Mouse (Mus musculus) retina, adult 2 months (tissue): ENCODE results near the gene Sap30bp.

Experiments used
- DNase-seq: peaks from one replicate; pipeline ENCODE4 v3.0.0-alpha.2; 2012; ENCODE audit warnings: low read depth, low spot score

Sap30bp gene

DNA sequence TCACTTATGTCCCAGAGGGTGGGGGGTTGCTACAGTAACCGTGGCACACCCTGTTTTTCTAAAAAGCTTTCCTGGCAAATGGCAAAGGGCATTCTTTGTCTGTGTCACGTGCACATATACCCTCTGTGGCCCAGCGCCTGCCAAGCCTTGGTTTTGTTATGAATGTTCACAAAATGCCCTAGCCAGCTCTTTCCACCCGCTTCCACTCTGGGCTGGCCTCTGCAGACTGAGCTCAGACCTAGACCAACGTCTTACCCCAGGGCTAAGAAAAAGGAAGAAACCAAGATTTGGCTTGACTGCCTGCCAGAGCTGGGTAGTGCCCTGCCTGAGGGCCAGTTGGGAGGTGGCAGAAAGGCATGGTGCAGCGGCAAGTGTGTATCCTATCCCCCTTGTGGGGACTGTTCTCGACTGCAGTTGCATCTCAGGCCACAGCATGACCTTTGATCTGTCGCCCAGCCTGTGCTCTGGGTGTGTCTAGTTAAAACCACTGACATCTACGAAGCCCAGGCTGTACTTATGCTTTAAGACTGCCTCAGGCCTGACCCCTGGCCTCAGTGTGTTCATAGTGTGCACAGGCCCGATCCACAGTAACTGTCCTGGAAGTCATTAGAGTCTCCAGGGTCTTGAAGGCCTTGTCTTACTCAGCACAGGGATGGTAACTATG, 22.2 kb downstream of the Sap30bp start:
- no peak for DNase-seq

DNA sequence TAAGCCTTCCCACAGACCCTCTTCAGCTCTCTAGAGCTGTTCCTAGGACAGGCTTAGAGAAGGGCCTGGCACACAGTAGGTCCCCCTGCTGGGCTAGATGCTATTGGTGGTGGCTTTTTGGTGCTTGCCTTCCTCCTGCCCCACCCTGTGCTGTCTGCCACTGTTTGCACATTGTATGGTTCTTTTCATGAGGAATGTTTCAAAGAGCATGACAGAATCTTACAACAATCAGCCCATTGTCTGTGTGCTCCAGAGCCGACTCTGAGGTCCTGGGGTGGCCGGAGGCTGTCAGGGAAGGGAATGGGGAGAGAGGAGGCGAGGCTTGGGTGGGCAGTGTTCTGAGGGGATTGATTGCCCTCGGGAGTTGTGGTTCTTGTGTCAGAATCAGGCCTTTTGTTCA, 23.4 kb downstream of the Sap30bp start:
- DNase-seq = no peak

DNA sequence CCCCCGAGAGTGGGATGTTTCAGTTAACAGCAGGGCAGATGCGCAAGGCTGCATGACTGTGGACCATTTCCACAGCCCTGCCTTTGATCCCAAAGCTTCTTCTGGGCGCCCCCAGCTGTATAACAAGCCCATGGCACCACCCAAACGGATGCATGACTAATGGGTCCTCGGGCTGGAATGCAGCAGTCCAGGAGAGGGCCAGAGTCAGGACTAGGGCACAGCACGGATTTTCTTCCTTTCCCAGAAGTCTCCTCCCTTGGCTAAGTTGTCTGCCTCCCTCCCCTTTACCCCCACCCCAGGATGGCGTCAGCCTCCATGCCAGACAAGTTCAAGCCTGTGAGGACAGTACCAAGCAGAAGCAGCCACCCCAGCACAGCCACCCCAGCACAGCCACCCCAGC, 24.9 kb downstream of the Sap30bp start:
- no peak for DNase-seq

DNA sequence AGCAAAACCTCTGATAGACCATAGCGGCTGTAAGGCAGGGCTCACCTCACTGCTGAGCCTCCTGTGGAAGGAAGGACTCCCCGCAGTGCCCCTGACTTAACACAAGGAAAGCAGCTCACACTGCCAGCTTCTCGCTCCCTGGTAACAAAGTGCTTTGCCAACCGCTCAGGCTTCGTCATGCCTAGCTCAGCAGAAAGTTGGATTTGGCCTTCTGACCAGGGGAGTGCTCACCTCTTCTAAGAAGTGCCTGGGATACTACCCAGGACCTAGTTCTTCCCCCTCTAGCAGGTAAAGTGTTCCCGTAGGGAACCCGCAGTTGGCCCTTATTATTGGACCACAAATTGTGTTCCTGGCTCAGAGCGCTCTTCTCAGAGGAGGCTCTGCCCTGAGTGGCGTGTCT, 25.9 kb downstream of the Sap30bp start:
- DNase-seq = no peak

DNA sequence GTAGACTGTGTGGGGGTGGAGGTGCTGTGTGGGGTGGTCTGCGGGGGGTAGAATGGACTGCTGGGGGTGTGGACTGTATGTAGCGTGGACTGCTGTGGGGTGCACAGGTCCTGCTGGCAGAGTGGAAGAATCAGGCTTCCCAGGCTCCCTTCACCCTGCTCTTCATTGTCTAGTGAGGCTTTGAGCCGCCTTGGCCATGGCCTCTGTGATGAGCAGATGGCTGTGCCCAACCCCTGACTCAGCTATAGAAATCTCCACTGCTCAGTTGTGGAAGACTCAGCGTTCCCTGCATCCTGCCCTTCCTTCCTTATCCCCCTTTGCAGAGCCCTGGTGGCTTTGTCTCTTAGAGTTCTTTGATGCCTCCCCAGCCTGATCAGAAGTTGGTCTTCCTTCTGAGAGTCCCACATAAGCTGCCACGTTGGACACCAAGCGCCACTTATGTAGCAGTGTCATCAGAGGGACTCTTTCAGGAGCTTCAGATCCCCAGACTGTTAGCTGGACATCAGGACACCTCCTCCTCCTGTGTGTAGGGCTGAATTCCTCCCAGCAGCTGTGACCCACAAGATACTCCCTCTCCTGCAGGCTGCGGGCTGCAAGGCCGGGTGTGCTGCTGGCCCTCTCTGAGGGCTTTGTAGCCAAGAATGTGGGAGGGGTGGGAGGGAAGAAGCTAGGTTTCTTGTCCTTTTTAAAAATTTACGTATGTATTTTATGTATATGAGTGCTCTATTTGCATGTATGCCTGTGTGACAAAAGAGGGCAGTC, 29.8 kb downstream of the Sap30bp start:
- no peak for DNase-seq

DNA sequence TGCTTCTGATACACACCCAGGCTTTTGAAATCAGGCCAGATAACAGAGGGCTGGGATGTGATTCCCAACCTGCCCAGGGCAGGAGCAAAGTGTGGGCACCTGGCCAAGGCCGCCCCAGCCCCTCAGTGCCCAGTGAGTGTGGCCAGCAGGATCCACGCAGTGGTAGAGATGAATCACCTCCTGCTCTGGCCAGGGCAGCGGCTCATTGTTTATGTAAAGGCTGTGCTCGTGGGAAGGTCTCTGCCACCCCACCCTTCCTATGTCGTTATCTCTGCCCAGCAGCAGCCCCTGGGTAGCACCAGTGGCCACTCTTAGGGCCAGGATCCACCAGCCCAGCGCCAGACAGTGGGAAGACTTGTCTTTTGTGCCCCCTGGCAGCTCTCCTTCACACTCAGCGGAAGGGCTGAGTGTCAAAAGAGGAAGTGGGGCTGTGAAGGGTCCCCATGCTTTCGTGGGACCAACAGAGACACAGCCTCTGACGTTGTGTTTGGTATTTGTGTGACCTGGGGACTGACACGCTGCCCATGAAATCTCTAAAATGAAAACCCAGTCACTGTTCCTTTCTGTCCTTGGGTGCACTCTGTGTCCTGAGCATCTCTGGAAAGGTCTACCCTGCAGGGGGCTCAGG, 32.0 kb downstream of the Sap30bp start:
- DNase-seq = no peak

DNA sequence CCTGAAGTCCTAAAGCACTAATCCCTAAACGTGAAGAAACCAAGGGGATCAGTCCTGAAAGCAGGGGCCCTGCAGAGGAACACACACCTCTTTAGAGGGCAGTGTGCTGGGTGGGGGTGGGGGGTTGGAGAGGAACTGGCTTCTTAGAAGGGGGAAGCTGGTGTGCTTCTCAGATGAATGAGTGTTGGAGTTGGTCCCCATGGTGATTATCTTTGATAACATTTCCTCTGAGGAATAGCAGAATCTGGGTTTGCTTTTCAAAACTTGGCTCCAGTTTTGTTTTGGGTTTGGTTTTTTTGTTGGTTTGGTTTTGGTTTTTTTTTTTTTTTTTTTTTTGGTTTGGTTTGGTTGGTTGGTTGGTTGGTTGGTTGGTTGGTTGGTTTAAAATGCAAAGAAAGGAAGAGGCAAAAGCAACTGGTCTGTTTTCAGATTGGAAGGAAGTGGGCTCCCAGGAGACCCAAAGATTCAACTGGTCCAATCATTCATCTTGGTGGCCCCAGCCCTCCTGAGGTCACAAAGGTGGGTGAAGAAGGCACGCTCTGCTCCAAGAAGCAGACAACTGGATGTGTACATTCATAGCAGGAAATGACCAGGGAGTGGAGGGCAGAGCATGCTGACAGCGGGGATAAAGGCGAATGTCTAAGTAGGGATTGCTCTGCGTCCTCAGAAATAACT, 35.8 kb downstream of the Sap30bp start:
- DNase-seq = no peak

DNA sequence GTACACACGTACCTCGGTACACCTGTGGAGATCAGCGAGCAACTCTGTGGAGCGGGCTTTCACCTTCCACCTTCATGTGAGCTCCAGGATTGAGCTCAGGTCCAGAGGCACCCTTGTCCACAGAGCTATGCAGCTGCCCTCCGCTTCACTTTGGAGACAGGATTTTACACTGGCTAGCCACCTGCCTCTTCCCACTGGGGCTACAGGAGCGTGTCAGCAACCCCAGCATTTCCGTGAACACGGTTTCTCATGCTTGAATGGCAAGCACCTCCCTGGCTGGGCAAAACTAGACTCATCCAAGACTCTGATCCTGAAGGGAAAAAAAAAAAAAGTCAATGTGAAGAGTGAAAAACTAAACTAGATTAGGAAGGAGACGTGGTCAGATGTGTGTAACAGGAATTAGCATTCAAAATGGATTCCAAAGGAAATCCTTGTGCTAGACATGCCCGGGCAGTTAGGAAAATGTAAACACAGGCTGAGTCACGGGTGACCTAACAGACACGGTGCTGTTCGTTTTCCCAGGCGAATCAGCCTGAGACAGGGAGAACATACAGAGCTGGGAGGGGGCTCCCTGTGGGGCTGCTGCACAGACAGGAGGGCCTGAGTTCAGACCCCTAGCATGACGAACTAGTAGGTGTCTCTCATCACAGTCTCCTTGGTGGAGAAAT, 37.1 kb downstream of the Sap30bp start:
- DNase-seq = no peak

DNA sequence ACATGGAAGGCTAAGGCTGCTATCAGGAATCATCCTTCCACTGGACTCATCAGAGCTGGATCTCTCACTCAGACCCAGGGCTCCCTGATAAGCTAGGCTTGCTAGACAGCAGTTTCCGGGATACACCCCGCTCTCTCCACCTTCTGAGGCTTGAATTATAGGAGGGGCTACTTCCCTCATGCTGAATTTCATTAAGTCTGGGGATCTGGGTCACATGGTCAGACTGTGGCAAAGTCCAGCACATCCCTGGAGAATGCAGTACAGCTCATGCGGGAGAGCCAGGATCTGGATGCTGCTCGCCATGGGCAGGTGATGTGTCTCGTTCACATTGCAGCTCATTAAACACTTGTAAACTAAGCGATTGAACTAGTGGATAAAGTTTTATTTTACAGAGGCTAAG, 37.9 kb downstream of the Sap30bp start:
- DNase-seq = no peak

DNA sequence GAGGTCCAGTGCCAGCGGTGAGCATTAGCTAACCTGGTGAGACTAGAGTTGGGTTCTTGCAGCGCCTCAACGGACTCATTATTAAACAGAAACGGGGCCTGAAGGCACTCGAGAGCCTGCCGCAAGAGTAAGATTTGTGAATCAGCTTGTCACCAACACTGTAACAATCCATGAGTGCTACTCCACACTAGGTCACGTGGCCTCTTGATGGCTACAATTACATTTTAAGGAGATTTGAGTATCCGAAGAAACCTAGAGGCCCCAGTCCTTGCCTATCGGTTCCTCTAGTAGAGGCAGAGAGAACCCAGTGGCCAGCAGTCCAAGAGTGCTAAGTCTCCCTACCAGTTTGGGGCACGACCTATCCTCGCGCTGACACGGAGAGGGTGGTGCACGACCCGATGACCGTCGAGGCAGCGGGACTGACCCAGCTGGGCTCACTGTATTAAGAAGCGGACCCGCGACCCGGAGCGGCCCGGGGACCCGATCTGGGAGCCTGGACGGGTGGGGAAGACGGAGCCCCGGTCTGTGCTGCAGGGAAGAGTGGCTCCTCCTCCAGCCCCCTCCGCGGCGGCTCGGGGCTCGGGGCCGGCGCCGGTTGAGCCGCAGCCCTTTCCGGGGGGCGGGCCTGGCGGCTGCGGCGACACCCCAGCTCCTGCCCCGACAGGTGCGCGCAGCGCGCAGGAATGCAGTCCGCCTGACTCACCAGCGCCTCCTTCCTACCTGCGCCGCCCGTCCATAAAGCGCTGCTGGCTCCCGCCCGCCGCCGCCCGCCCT, 41.4 kb downstream of the Sap30bp start, which contains the start of gene Itgb4:
Gene Itgb4, plus strand, starts transcription at position 401 of the 774 bp plus-strand sequence.
- DNase-seq = no peak

DNA sequence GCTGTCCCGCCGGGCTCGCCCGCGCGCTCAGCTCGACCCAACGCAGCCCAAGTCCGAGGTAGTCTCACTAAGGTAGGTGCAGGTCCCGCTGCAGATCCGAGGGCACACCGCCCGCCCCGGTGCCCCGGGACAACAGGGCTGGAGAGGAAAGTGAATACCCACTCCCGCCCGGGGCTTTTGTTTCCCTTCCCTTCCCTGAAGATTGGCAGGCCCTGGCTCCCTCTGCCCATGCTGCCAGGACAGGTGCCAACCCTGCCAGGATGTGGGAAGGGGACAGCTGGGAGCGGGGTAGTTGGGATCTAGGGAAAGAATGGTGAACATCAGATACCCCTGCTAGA, 42.0 kb downstream of the Sap30bp start:
- DNase-seq = no peak

DNA sequence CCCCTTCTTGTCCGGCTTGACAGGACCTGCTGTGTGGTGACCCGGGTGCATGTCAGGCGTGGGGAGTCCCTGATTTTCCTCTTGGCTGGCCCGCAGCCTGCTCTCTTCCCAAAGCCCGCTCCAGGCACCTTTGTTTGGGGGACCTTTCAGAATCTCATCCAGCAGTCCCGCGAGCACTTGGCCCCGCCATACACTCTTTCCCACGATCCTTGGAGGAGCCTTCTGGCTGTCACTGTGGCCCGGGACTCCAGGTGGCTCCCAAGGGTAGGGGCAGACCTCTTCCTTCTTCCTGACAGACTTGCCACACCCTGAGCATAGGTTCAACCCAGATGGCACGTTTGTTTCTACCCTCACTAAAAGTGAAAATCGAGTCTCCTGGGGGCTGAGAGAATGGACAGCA, 42.5 kb downstream of the Sap30bp start:
- DNase-seq = no peak

DNA sequence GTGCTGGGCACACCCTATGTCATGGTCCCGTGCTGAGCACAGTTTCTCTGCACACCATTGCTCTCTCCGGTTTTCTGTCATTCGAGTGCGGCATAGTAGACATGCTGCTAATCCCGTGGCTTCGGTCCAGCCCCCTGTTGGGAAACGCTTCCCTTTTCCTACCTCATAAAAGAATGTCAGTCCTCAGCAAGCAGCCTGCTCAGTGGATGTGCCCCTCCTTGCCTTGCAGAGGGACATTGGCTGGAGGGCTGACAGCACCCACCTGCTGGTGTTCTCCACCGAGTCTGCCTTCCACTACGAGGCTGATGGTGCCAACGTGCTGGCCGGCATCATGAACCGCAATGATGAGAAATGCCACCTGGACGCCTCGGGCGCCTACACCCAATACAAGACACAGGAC, 49.4 kb downstream of the Sap30bp start:
- no peak for DNase-seq

DNA sequence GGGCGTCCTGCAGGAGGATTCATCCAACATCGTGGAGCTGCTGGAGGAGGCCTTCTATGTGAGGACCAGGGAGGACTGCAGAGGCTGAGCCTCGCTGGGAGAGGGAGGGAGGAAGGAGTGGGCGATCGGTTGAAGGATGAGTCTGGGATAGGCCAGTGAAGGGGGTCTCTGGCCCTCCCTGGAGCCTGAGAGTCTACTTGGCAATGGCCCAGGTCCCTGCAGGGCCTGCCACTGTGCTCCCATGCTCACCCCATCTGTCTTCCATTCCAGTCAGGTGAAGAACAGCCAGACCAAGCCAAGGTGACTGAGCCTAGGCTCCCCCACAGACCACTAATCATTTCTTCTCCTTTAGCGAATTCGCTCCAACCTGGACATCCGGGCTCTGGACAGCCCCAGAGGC, 50.2 kb downstream of the Sap30bp start:
- no peak for DNase-seq

DNA sequence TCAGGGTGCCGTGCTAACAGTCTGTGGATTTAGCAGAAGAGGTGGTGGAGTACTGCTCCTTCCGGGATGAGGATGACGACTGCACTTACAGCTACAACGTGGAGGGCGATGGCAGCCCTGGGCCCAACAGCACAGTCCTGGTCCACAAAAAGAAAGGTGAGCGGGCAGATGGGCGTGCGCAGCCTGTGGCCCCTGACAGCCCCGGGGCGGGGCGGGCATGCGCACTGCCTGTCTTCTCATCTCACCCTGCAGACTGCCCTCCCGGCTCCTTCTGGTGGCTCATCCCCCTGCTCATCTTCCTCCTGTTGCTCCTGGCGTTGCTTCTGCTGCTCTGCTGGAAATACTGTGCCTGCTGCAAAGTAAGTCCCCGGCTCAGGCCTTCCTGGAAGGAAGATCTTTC, 56.6 kb downstream of the Sap30bp start:
- no peak for DNase-seq

DNA sequence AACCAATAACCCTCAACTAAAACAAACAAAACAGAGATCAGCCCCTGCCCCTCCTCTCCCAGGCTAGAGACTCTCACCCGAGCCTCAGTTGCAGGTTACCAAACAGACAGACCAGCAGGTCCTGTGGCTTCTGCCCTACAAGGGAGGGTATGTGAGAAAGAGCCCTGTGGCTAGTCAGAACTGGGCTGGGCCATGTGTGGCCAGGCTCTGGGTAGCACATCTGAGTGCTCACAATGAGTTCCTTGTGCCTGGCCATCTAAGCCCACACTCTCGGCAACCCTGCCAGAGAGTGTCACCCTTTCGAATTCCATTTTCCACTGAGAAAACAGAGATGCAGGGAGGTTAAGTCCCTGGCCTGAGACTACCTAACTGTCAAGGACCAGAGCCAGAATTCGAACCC, 59.0 kb downstream of the Sap30bp start:
- no peak for DNase-seq

DNA sequence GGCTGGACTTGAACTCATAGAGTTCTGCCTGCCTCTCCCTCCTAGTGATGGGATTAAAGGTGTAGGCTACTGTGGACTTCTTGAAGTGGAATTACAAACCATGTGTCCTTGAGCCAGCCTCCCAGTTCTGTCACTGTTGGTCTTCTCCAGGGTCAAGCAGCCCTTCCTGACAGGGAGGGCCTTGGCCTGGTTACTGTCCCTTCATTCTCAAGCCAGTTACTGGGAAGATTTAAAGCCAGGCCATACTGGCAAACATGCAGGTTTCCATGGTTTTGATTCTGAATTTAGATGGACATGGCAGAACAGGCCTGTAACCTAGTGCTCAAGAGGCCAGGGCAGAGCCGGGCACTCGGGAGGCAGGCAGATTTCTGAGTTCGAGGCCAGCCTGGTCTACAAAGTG, 62.2 kb downstream of the Sap30bp start:
- no peak for DNase-seq

DNA sequence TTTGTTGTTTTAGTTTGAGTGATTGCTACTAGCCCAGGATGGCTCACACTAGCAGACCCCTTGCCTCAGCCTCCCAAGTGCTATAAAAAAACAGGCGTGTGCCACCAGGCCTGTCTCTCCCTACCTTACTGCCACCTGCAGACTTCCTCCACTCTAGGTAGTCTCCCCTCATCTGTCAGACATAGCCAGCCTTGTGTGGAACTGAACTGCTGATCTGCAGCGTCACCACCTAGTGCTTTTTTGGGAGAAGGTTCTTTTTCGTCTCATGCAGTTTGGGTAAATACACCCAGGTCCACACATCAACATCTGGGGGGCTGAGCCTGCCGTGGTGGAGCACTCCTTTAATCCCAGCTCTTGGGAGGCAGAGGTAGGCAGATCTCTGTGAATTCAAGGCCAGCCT, 64.0 kb downstream of the Sap30bp start:
- DNase-seq = no peak

DNA sequence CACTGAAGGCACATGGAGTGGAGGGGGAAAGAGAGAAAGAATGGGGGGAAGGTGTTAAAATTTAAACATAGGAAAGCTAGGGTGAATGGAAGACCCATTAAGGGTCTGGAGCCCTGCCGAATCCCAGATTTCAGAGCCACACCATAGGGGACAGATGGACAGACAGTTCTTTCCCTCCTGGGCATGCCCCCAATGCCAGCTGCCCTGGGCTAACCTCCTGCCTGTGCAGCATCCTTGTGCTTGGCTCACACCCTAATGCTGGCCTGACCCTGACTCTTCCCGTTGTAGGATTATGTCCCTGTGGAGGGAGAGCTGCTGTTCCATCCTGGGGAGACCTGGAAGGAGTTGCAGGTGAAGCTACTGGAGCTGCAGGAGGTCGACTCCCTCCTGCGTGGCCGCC, 64.6 kb downstream of the Sap30bp start:
- DNase-seq = no peak

DNA sequence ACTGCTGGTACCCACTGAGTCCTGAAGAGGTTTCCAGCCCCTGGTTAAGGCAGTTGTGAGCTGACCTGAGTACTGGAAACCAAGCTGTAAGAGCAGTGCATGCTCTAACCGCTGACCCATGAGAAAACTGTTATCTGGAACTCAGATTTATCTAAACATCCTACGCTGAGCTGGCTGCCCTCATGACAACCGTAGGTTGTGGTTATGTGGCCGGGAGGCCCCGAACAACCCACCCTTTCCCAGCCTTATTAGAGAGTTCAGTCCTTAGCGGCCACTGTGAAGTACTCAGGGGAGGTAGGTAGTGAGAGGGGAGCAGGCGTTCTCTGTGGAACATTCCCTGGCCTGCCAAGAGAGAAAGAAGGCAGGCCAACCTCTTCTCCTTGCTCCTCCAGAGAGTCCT, 65.9 kb downstream of the Sap30bp start:
- no peak for DNase-seq

DNA sequence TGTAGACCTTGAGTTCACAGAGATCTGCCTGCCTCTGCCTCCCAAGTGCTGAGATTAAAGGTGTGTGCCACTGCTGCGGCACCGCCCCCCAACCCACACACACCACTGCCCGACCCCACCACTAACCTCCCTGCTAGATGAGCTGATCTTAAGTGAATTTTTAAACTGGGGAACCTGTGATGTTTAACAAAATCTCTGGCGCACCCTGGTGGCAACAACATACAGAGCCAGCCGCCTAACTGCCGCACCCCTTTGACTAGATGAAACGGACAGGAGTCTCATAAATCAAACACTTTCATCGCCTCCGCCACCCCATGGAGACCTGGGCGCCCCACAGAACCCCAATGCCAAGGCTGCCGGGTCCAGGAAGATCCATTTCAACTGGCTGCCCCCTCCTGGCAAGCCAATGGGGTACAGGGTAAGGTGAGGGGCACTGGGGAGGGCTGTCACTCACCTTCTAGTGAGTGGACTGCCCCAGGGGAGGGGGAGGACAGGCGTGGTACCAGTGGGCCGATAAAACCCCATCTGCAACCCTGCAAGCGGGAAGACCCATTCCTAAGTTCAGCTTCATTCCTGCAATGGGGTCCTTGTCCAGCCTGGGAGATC, 66.6 kb downstream of the Sap30bp start:
- no peak for DNase-seq
